Mouse (Mus musculus) kidney, embryonic 14.5 days (tissue): Measurements from ENCODE around the gene Kdelr2. TPM values are rescaled to one million over a fixed set of nuclear protein-coding genes. Genes with fewer than 3 reads are reported as not detected.

Experiments used
- ATAC-seq: fragments of 200-750 bp; cut with Nextera tagmentation; 2 replicates; pipeline ENCODE4 v1.8.0; 2017; ENCODE audit warnings: moderate number of reproducible peaks, mild to moderate bottlenecking, moderate TSS enrichment, moderate library complexity; ENCODE audit not compliant: low FRiP score, low TSS enrichment
- H3K27ac ChIP-seq: fragments of 300-500 bp; sonication (generic); 2 replicates; pipeline ENCODE4 v1.5.1; 2014; ENCODE audit warnings: low read depth, mild to moderate bottlenecking, low read length, moderate library complexity, mixed read lengths
- H3K27me3 ChIP-seq: fragments of 300-500 bp; sonication (generic); 2 replicates; pipeline ENCODE4 v1.6.1; 2014; ENCODE audit warnings: mild to moderate bottlenecking, low read length; ENCODE audit not compliant: control insufficient read depth, insufficient read depth
- H3K36me3 ChIP-seq: fragments of 300-500 bp; sonication (generic); 2 replicates; pipeline ENCODE4 v1.6.1; 2014; ENCODE audit warnings: low read length, mixed read lengths; ENCODE audit not compliant: control insufficient read depth, insufficient read depth
- H3K4me1 ChIP-seq: fragments of 300-500 bp; sonication (generic); 2 replicates; pipeline ENCODE4 v1.6.1; 2014; ENCODE audit warnings: low read length, mixed read lengths; ENCODE audit not compliant: control insufficient read depth, insufficient read depth
- H3K4me2 ChIP-seq: fragments of 300-500 bp; sonication (generic); replicated peaks from 2 replicates; pipeline ENCODE4 v1.6.1; 2014; ENCODE audit warnings: low read depth, mild to moderate bottlenecking, low read length
- H3K4me3 ChIP-seq: fragments of 300-500 bp; sonication (generic); 2 replicates; pipeline ENCODE4 v1.5.1; 2014; ENCODE audit warnings: mild to moderate bottlenecking, low read length
- H3K9ac ChIP-seq: fragments of 300-500 bp; sonication (generic); 2 replicates; pipeline ENCODE4 v1.6.1; 2014; ENCODE audit warnings: low read depth, mild to moderate bottlenecking, low read length, moderate library complexity
- H3K9me3 ChIP-seq: fragments of 300-500 bp; sonication (generic); 2 replicates; pipeline ENCODE4 v1.6.1; 2016; ENCODE audit warnings: low read length; ENCODE audit not compliant: control insufficient read depth
- WGBS: fragments of 180-500 bp; shearing (Covaris S2); extraction: QIAGEN DNeasy Blood & Tissue Kit; methylation state at CpG from one replicate; pipeline ENCODE4 v1.1.7; 2014; 5-methylcytosine and 5-hydroxymethylcytosine counted together
- polyA plus RNA-seq: library from polyadenylated mRNA; unstranded; fragments of >200 nt; fragmentation: Nextera tagmentation; extraction: Ambion mirVana; gene quantifications from 2 replicates; pipeline ENCODE4 v1.2.1, GENCODE M21; 2014

Kdelr2 gene
- polyA plus RNA-seq, 1 experiment from 2014 or later, result 351 TPM

- no peak overlapping the region for H3K9ac ChIP-seq
- no peak overlapping the region for H3K27ac ChIP-seq
- H3K4me2 ChIP-seq, result no peak overlapping the region
- WGBS, result 82% methylated on average over 4 of the region's 4 CpGs
- no peak for ATAC-seq
- H3K4me1 ChIP-seq, result no peaks in the 10 kb centered on the region; the same call in 1 of the 2 replicates
- no peak overlapping the region for H3K4me3 ChIP-seq
- H3K27me3 ChIP-seq, result no peaks in the 10 kb centered on the region
- H3K36me3 ChIP-seq, result peaks cover 64% of the 10 kb centered on the region
- H3K9me3 ChIP-seq, result no peaks in the 10 kb centered on the region
Measured at GRCm38 (mm10) chr5:143410841-143411395, 7.3 kb downstream of the Kdelr2 start.

GRCm38 (mm10) chr5:143421484-143421883 lies 17.8 kb downstream of the Kdelr2 start:
- no peak for ATAC-seq
- Histone ChIP-seq H3K4me1 (no peaks in the 10 kb centered on the region), H3K9me3 (no peaks in the 10 kb centered on the region), H3K27ac (no peak overlapping the region), H3K4me2 (no peak overlapping the region), H3K9ac (no peak overlapping the region), H3K4me3 (no peak overlapping the region), H3K27me3 (no peaks in the 10 kb centered on the region), H3K36me3 (peaks cover 55% of the 10 kb centered on the region)
- WGBS, result 86% methylated on average over 4 of the region's 4 CpGs

DNA sequence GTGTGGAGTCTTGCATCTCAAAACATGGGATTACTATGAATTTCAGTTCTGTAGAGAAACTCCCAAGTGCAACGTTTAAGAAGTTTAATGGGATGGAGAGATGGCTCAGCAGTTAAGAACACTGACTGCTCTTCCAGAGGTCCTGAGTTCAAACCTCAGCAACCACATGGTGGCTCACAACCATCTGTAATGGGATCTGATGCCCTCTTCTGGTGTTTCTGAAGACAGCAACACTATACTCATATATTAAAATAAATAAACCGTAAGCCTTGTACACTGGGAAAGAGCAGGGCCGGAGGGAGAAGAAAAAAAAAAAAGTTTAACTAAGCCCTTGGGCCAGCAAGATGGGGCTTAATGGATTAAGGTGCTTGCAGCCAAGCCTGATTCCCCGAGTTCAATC lies 19.4 kb downstream of the Kdelr2 start:
- 83% methylated on average over 4 of the region's 4 CpGs for WGBS
- Histone ChIP-seq H3K27me3 (no peaks in the 10 kb centered on the region), H3K27ac (no peak overlapping the region), H3K4me3 (no peak overlapping the region), H3K36me3 (peaks cover 40% of the 10 kb centered on the region), H3K4me2 (no peak overlapping the region), H3K4me1 (no peaks in the 10 kb centered on the region), H3K9me3 (no peaks in the 10 kb centered on the region), H3K9ac (no peak overlapping the region)
- ATAC-seq, result no peak

DNA sequence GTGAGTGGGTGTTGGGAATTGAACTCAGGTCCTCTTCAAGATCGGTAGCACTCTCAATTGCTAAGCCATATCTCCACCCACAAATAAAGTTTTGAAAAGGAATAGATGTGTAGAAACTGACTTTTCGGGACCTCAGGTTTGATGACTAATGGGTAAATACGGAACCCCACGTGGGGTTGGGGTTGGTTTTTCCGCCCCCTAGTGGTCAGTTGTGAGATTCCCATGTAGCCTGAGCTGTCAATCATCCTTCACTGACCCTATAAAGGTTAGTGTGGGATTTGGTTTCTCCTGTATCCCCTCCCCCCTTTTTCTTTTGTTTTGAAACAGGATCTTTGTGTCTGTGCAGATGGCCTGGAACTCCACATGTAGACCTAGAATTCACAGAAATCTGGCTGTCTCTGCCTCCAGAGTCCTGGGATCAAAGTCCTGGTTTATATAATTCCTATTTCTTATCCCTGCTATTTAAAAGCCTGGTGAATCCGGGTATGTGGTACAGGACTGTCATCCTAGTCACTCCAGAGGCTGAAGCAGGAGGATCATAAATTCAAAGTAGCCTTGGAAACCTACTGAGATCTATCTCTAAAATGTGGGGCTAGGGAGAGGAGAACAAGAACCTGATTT lies 20.4 kb downstream of the Kdelr2 start:
- H3K36me3 ChIP-seq, result peaks cover 30% of the 10 kb centered on the region
- no peaks in the 10 kb centered on the region for H3K27me3 ChIP-seq
- H3K4me3 ChIP-seq, result no peak overlapping the region
- no peaks in the 10 kb centered on the region for H3K9me3 ChIP-seq
- H3K9ac ChIP-seq, result no peak overlapping the region
- peak; percentile 80 for ATAC-seq
- no peaks in the 10 kb centered on the region for H3K4me1 ChIP-seq
- no peak overlapping the region for H3K27ac ChIP-seq
- H3K4me2 ChIP-seq, result no peak overlapping the region
- 29% methylated on average over 6 of the region's 6 CpGs for WGBS

DNA sequence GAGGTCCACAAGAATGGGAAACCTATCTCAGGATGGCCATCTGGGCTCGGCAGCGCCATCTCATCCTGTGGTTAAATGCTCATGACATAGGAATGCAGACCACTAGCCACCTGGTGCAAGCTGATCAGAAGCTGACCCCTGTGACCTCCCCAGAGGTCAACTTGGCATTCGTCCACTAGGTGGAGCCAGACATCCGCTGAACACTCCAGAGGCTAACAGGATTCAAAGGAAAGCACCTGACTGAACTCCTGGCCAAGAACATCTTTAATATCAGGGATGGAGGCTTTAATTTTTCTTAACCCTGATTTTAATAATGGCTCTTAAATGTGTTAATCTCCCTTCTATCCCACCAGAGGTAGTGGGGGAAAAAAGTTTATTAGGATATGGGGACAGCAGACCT lies 30.8 kb downstream of the Kdelr2 start:
- Histone ChIP-seq H3K9ac (no peak overlapping the region), H3K27me3 (no peaks in the 10 kb centered on the region), H3K4me2 (no peak overlapping the region), H3K36me3 (no peaks in the 10 kb centered on the region), H3K9me3 (no peaks in the 10 kb centered on the region), H3K4me3 (no peak overlapping the region), H3K4me1 (no peaks in the 10 kb centered on the region), H3K27ac (no peak overlapping the region)
- 1% methylated on average over 4 of the region's 4 CpGs for WGBS
- no peak for ATAC-seq

DNA sequence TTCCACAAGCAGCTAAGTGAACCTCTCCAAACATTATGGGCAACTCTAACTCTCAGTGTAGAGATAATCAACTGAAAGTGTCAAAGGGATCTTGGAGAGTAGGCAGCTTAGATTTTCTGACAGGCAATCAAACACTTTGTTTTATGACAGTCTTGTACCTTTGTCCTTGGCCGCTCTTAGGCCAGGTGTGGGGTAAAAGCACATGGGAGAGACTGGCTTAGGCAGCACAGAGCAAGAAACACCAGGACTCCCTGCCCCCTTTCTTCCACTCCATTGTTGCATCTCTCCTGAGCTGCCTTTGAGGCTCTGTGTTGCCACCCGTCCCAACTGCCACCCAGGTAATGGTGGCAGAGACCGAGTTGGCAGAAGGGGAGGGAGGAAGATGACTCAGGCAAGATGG lies 37.7 kb downstream of the Kdelr2 start:
- no peak overlapping the region for H3K27ac ChIP-seq
- no peak overlapping the region for H3K9ac ChIP-seq
- no peak overlapping the region for H3K4me2 ChIP-seq
- 66% methylated on average over 3 of the region's 3 CpGs for WGBS
- H3K9me3 ChIP-seq, result no peaks in the 10 kb centered on the region
- H3K4me1 ChIP-seq, result no peaks in the 10 kb centered on the region
- no peak overlapping the region for H3K4me3 ChIP-seq
- no peaks in the 10 kb centered on the region for H3K36me3 ChIP-seq
- no peaks in the 10 kb centered on the region for H3K27me3 ChIP-seq
- ATAC-seq, result no peak

GRCm38 (mm10) chr5:143441753-143442152 lies 38.1 kb downstream of the Kdelr2 start:
- Histone ChIP-seq H3K9ac (no peak overlapping the region), H3K36me3 (no peaks in the 10 kb centered on the region), H3K9me3 (no peaks in the 10 kb centered on the region), H3K4me3 (no peak overlapping the region), H3K27ac (no peak overlapping the region), H3K4me1 (no peaks in the 10 kb centered on the region), H3K4me2 (no peak overlapping the region), H3K27me3 (no peaks in the 10 kb centered on the region)
- no peak for ATAC-seq
- WGBS, result 82% methylated on average over 12 of the region's 12 CpGs

GRCm38 (mm10) chr5:143463671-143464070 lies 60.0 kb downstream of the Kdelr2 start:
- whole genome bisulfite sequencing, result 81% methylated on average over 11 of the region's 11 CpGs
- Histone ChIP-seq H3K9ac (0 out of 2 replicates have a peak overlapping the region, but pooled peaks have one; percentile 55), H3K36me3 (0 out of 2 replicates have a peak, but pooled peaks cover 4% of the 10 kb centered on the region), H3K27ac (no peak overlapping the region), H3K27me3 (no peaks in the 10 kb centered on the region), H3K4me1 (0 out of 2 replicates have a peak, but pooled peaks cover 7% of the 10 kb centered on the region), H3K4me3 (peak overlapping the region; percentile 55), H3K9me3 (no peaks in the 10 kb centered on the region), H3K4me2 (peak overlapping the region; percentile 96)
- ATAC-seq, result no peak

DNA sequence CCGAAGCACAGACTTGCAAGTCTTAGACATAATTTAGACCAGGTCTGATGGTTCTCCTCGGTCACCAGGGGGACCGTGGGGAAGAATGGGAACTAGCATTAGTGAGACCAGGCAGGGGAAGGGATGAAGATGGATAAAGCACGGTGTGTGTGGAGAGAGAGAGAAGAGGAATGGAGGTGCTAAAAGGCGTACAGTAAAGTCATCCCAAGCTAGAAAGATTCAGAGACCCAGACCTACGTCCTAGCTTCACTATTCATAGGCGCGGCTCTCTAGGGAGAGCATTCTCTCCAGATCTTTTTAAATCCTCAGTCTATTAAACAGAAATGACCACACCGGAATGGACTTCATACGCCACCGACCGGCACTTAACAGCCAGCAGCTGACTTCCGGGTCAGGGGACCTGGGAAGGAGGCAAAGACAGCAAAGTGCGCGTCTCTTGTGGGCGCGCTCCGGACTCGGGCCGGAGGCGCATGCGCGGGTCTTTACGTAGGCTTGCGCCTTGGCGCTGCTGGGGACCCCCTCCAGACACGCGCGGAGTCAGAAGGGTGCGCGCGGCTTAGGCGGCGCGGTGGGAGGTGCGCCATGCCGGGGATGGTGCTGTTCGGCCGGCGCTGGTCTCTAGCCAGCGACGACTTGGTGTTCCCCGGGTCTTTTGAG lies 60.6 kb downstream of the Kdelr2 start, which contains the start of gene Daglb:
Gene Daglb (plus strand): TSS at position 485 of the 657 bp plus-strand sequence.
- Histone ChIP-seq H3K4me3 (peak within 1 kb of the TSS; percentile 55), H3K27me3 (no peaks in the 10 kb centered on the region), H3K4me2 (peak within 1 kb of the TSS; percentile 96), H3K36me3 (0 out of 2 replicates have a peak, but pooled peaks cover 4% of the 10 kb centered on the region), H3K9me3 (no peaks in the 10 kb centered on the region), H3K9ac (peak within 1 kb of the TSS; percentile 55), H3K27ac (no peak within 1 kb of the TSS), H3K4me1 (0 out of 2 replicates have a peak, but pooled peaks cover 7% of the 10 kb centered on the region)
- WGBS, result 3% methylated on average over 43 of the region's 43 CpGs
- ATAC-seq, result peak; percentile 97
